Mouse (Mus musculus) telencephalon, adult 2 months (tissue): Measurements from ENCODE around the gene Lipe.

Experiments
- DNase-seq: peaks from one replicate; pipeline ENCODE4 v3.0.0-alpha.2; 2011; ENCODE audit warnings: low read depth, low spot score

The Lipe gene

GRCm38 (mm10) chr7:25387811-25388440, 10.6 kb downstream of the Lipe start:
- DNase-seq = no peak

GRCm38 (mm10) chr7:25385850-25386555, 12.5 kb downstream of the Lipe start:
- DNase-seq = no peak

- DNase-seq = no peak
Measured at GRCm38 (mm10) chr7:25385259-25385658, 13.3 kb downstream of the Lipe start.

- DNase-seq = no peak
Measured at GRCm38 (mm10) chr7:25384818-25385217, 13.7 kb downstream of the Lipe start.

- DNase-seq = no peak
Measured at GRCm38 (mm10) chr7:25384318-25384717, 14.2 kb downstream of the Lipe start.

GRCm38 (mm10) chr7:25383891-25384290, 14.6 kb downstream of the Lipe start:
- no peak for DNase-seq

GRCm38 (mm10) chr7:25383385-25383784, 15.1 kb downstream of the Lipe start:
- no peak for DNase-seq

GRCm38 (mm10) chr7:25382541-25382940, 16.0 kb downstream of the Lipe start:
- DNase-seq = no peak

GRCm38 (mm10) chr7:25381284-25381680, 17.2 kb downstream of the Lipe start:
- DNase-seq = no peak

GRCm38 (mm10) chr7:25380392-25381283, 17.9 kb downstream of the Lipe start:
- DNase-seq = no peak

GRCm38 (mm10) chr7:25379551-25380351, 18.8 kb downstream of the Lipe start:
- DNase-seq = no peak

- DNase-seq = no peak
Measured at GRCm38 (mm10) chr7:25378181-25379100, 20.1 kb downstream of the Lipe start.

GRCm38 (mm10) chr7:25377100-25377700, 21.3 kb downstream of the Lipe start:
- DNase-seq = no peak

GRCm38 (mm10) chr7:25376556-25376955, 22.0 kb downstream of the Lipe start:
- DNase-seq = peak; percentile 91

- no peak for DNase-seq
Measured at GRCm38 (mm10) chr7:25372441-25372840, 26.1 kb downstream of the Lipe start.

- no peak for DNase-seq
Measured at GRCm38 (mm10) chr7:25369058-25369749, 29.3 kb downstream of the Lipe start, which contains the start of gene Cnfn. TSS of gene Cnfn (minus strand) at chr7:25369724.

GRCm38 (mm10) chr7:25368333-25368732, 30.2 kb downstream of the Lipe start:
- no peak for DNase-seq

- no peak for DNase-seq
Measured at GRCm38 (mm10) chr7:25367632-25368293, 30.7 kb downstream of the Lipe start.
